Mouse (Mus musculus) bone marrow macrophage, adult 2 months (primary cell): ENCODE measurements around the gene Emilin1.

ENCODE experiments used
- CTCF ChIP-seq: IDR thresholded peaks from 2 replicates; pipeline ENCODE4 v1.5.1; 2012; ENCODE audit warnings: low read depth, mild to moderate bottlenecking, low read length, moderate library complexity
- POLR2A ChIP-seq: IDR thresholded peaks from 2 replicates; pipeline ENCODE4 v1.6.1; 2012; ENCODE audit warnings: mild to moderate bottlenecking, low read depth, low read length, borderline replicate concordance

DNA sequence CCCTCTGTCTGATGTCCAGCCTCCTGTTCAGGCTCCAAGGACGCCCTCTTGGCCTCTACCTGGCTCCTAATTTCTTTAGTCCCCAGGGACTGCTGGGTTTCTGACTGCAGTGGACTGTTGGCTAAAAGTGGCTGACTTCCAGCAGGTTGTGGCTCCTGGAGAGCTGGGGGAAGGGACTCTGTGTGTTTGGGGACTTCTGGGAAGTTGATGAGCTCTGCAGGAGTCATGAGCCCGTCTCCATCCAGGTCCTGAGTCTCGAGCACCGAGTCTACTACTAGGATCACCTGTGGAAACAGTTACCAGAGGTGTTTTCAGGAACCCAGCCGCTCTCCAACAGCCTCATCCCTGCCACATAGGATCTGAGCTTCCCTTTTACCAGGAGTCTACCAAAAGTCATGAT, 20.5 kb downstream of the Emilin1 start:
- TF ChIP-seq POLR2A = no peak
- TF ChIP-seq CTCF = no peak
